Mouse (Mus musculus) ES-Bruce4 (cell line): Measurements from ENCODE around the gene Fam184b. TPM values are rescaled to one million over a fixed set of nuclear protein-coding genes. Genes with fewer than 3 reads are reported as not detected.

Experiments used
- H3K27ac ChIP-seq: 2 replicates; pipeline ENCODE4 v1.5.1; 2012; ENCODE audit warnings: low read length, inconsistent platforms; ENCODE audit not compliant: insufficient read depth
- H3K27me3 ChIP-seq: 2 replicates; pipeline ENCODE4 v1.6.1; 2012; ENCODE audit warnings: mild to moderate bottlenecking, low read length, inconsistent platforms; ENCODE audit not compliant: control insufficient read depth, poor library complexity, insufficient read depth, severe bottlenecking
- H3K36me3 ChIP-seq: 2 replicates; pipeline ENCODE4 v1.6.1; 2012; ENCODE audit warnings: inconsistent platforms, mild to moderate bottlenecking, low read length, moderate library complexity; ENCODE audit not compliant: control insufficient read depth, poor library complexity, insufficient read depth, severe bottlenecking
- H3K4me1 ChIP-seq: one replicate; pipeline ENCODE4 v1.8.1; 2011; ENCODE audit warnings: low read length; ENCODE audit not compliant: control insufficient read depth, insufficient read depth
- H3K4me3 ChIP-seq: 2 replicates; pipeline ENCODE4 v1.5.1; 2011; ENCODE audit warnings: low read depth, mild to moderate bottlenecking, low read length
- H3K9ac ChIP-seq: 2 replicates; pipeline ENCODE4 v1.6.1; 2012; ENCODE audit warnings: low read depth, mild to moderate bottlenecking, inconsistent platforms; ENCODE audit not compliant: poor library complexity, severe bottlenecking
- H3K9me3 ChIP-seq: replicated peaks from 2 replicates; pipeline ENCODE4 v1.6.1; 2012; ENCODE audit warnings: mild to moderate bottlenecking, low read length, inconsistent platforms; ENCODE audit not compliant: control insufficient read depth, poor library complexity, insufficient read depth, severe bottlenecking
- CTCF ChIP-seq: IDR thresholded peaks from one replicate; pipeline ENCODE4 v1.8.1; 2011; ENCODE audit warnings: low read depth, low read length
- EP300 ChIP-seq: IDR thresholded peaks from 2 replicates; pipeline ENCODE4 v1.6.1; 2011; ENCODE audit warnings: low read depth, low read length; ENCODE audit not compliant: insufficient read depth
- POLR2A ChIP-seq: IDR thresholded peaks from one replicate; pipeline ENCODE4 v1.8.1; 2011; ENCODE audit warnings: low read length; ENCODE audit not compliant: insufficient read depth
- polyA plus RNA-seq: library from polyadenylated mRNA; stranded (reverse); fragments of >200 nt; gene quantifications from 2 replicates; pipeline ENCODE4 v1.2.4, GENCODE M21; 2011; ENCODE audit warnings: low read depth; ENCODE audit not compliant: missing spikeins, insufficient read depth, insufficient read length

Gene Fam184b
- polyA plus RNA-seq, 1 experiment: not detected

- TF ChIP-seq EP300 (no peak), CTCF (no peak), POLR2A (no peak)
- Histone ChIP-seq H3K9me3 (no peaks in the 10 kb centered on the region), H3K27me3 (no peaks in the 10 kb centered on the region), H3K4me3 (no peak overlapping the region), H3K9ac (no peak overlapping the region), H3K36me3 (no peaks in the 10 kb centered on the region), H3K4me1 (no peaks in the 10 kb centered on the region), H3K27ac (no peak overlapping the region)
Measured at GRCm38 (mm10) chr5:45590094-45590493, 49.3 kb downstream of the Fam184b start.

- no peaks in the 10 kb centered on the region for H3K36me3 ChIP-seq
- no peak for TF ChIP-seq CTCF
- no peak overlapping the region for H3K9ac ChIP-seq
- H3K27ac ChIP-seq: no peak overlapping the region
- no peak overlapping the region for H3K4me3 ChIP-seq
- no peaks in the 10 kb centered on the region for H3K27me3 ChIP-seq
- no peaks in the 10 kb centered on the region for H3K4me1 ChIP-seq
- H3K9me3 ChIP-seq: no peaks in the 10 kb centered on the region
Measured at GRCm38 (mm10) chr5:45584601-45585000, 54.8 kb downstream of the Fam184b start.

GRCm38 (mm10) chr5:45580279-45580678 is 59.1 kb downstream of the Fam184b start:
- no peak overlapping the region for H3K9ac ChIP-seq
- H3K27ac ChIP-seq: no peak overlapping the region
- H3K4me3 ChIP-seq: no peak overlapping the region
- TF ChIP-seq CTCF (no peak), POLR2A (no peak), EP300 (no peak)
- no peaks in the 10 kb centered on the region for H3K27me3 ChIP-seq
- H3K4me1 ChIP-seq: no peaks in the 10 kb centered on the region
- no peaks in the 10 kb centered on the region for H3K9me3 ChIP-seq
- H3K36me3 ChIP-seq: no peaks in the 10 kb centered on the region

- Histone ChIP-seq H3K4me3 (no peak overlapping the region), H3K27me3 (no peaks in the 10 kb centered on the region), H3K36me3 (no peaks in the 10 kb centered on the region), H3K27ac (no peak overlapping the region), H3K4me1 (peaks cover 2% of the 10 kb centered on the region), H3K9me3 (no peaks in the 10 kb centered on the region), H3K9ac (no peak overlapping the region)
- TF ChIP-seq CTCF (no peak), EP300 (no peak), POLR2A (no peak)
Measured at GRCm38 (mm10) chr5:45577376-45577775, 62.0 kb downstream of the Fam184b start.

- Histone ChIP-seq H3K27ac (no peak overlapping the region), H3K9ac (no peak overlapping the region), H3K9me3 (no peaks in the 10 kb centered on the region), H3K4me3 (no peak overlapping the region), H3K4me1 (peaks cover 2% of the 10 kb centered on the region), H3K27me3 (no peaks in the 10 kb centered on the region), H3K36me3 (no peaks in the 10 kb centered on the region)
- TF ChIP-seq CTCF (no peak), EP300 (no peak)
Measured at GRCm38 (mm10) chr5:45576716-45577115, 62.7 kb downstream of the Fam184b start.

GRCm38 (mm10) chr5:45572816-45573215 is 66.6 kb downstream of the Fam184b start:
- Histone ChIP-seq H3K9me3 (no peaks in the 10 kb centered on the region), H3K9ac (no peak overlapping the region), H3K27me3 (no peaks in the 10 kb centered on the region), H3K4me3 (no peak overlapping the region), H3K36me3 (no peaks in the 10 kb centered on the region), H3K4me1 (peaks cover 2% of the 10 kb centered on the region), H3K27ac (no peak overlapping the region)
- TF ChIP-seq POLR2A (no peak), EP300 (no peak), CTCF (no peak)

GRCm38 (mm10) chr5:45565829-45566228 is 73.6 kb downstream of the Fam184b start:
- H3K4me1 ChIP-seq: no peaks in the 10 kb centered on the region
- no peak overlapping the region for H3K9ac ChIP-seq
- no peaks in the 10 kb centered on the region; the same call in 1 of the 2 replicates for H3K27me3 ChIP-seq
- no peak overlapping the region for H3K27ac ChIP-seq
- no peak for TF ChIP-seq EP300
- no peak for TF ChIP-seq CTCF
- TF ChIP-seq POLR2A: no peak
- no peaks in the 10 kb centered on the region for H3K36me3 ChIP-seq
- no peaks in the 10 kb centered on the region for H3K9me3 ChIP-seq
- H3K4me3 ChIP-seq: no peak overlapping the region
